Mouse (Mus musculus) retina, adult 2 months (tissue): ENCODE results near the gene Icam2.

ENCODE experiments used
- DNase-seq: peaks from one replicate; pipeline ENCODE4 v3.0.0-alpha.2; 2012; ENCODE audit warnings: low read depth, low spot score

Gene Icam2

GRCm38 (mm10) chr11:106391546-106392188, 3.8 kb upstream of the Icam2 start:
- peak; percentile 65 for DNase-seq

GRCm38 (mm10) chr11:106390757-106391156, 2.9 kb upstream of the Icam2 start:
- no peak for DNase-seq

GRCm38 (mm10) chr11:106389611-106390010, 1.7 kb upstream of the Icam2 start:
- no peak for DNase-seq

GRCm38 (mm10) chr11:106387020-106387419, 855 bp downstream of the Icam2 start:
- no peak for DNase-seq

- DNase-seq, result no peak
Observed at GRCm38 (mm10) chr11:106386409-106386808, 1.5 kb downstream of the Icam2 start.

GRCm38 (mm10) chr11:106383051-106383790, 4.7 kb downstream of the Icam2 start:
- DNase-seq, result no peak

- no peak for DNase-seq
Observed at GRCm38 (mm10) chr11:106382424-106382823, 5.5 kb downstream of the Icam2 start.

- DNase-seq, result no peak
Observed at GRCm38 (mm10) chr11:106381883-106382282, 6.0 kb downstream of the Icam2 start.

- DNase-seq, result no peak
Observed at GRCm38 (mm10) chr11:106381011-106381410, 6.9 kb downstream of the Icam2 start.

- DNase-seq, result no peak
Observed at GRCm38 (mm10) chr11:106374979-106375378, 12.9 kb downstream of the Icam2 start.

- DNase-seq, result no peak
Observed at GRCm38 (mm10) chr11:106374559-106374958, 13.3 kb downstream of the Icam2 start.

GRCm38 (mm10) chr11:106373998-106374397, 13.9 kb downstream of the Icam2 start:
- DNase-seq, result no peak

- DNase-seq, result peak; percentile 68
Observed at GRCm38 (mm10) chr11:106366316-106366715, 21.6 kb downstream of the Icam2 start.

GRCm38 (mm10) chr11:106365366-106365765, 22.5 kb downstream of the Icam2 start, which contains the start of gene Prr29:
Gene Prr29 (plus strand): TSS chr11:106365472.
- no peak for DNase-seq

GRCm38 (mm10) chr11:106364712-106365111, 23.2 kb downstream of the Icam2 start:
- DNase-seq, result no peak

- DNase-seq, result no peak
Observed at GRCm38 (mm10) chr11:106359350-106359749, 28.5 kb downstream of the Icam2 start.

- DNase-seq, result no peak
Observed at GRCm38 (mm10) chr11:106355382-106356128, 32.3 kb downstream of the Icam2 start.

GRCm38 (mm10) chr11:106354181-106354580, 33.7 kb downstream of the Icam2 start:
- DNase-seq, result no peak

GRCm38 (mm10) chr11:106353188-106353587, 34.7 kb downstream of the Icam2 start, which contains the start of gene Scn4a:
Gene Scn4a (minus strand): TSS chr11:106353288.
- DNase-seq, result no peak

- DNase-seq, result no peak
Observed at GRCm38 (mm10) chr11:106351941-106352340, 35.9 kb downstream of the Icam2 start.

- no peak for DNase-seq
Observed at GRCm38 (mm10) chr11:106351253-106351652, 36.6 kb downstream of the Icam2 start.

- DNase-seq, result no peak
Observed at GRCm38 (mm10) chr11:106350853-106351252, 37.0 kb downstream of the Icam2 start.
